Mouse (Mus musculus) heart, postnatal 0 days (tissue): ENCODE results near the gene Trio.

ENCODE experiments used
- CTCF ChIP-seq: IDR thresholded peaks from 2 replicates; pipeline ENCODE4 v1.5.1; 2016; ENCODE audit warnings: antibody characterized with exemption, control low read depth, low read depth
- EP300 ChIP-seq: IDR thresholded peaks from 2 replicates; pipeline ENCODE4 v1.6.1; 2016; ENCODE audit warnings: antibody characterized with exemption, low read depth

GRCm38 (mm10) chr15:28051811-28052210 is 26.2 kb upstream of the Trio start:
- TF ChIP-seq CTCF (no peak), EP300 (no peak)
